Mouse (Mus musculus): Measurements from ENCODE around the gene Thbs4.
"Not testable (repeated sequence)": the region's sequence is repeated elsewhere in the genome, so short reads cannot be mapped to it uniquely, and the experiment has no call there.

Gene Thbs4

GRCm38 (mm10) chr13:92794462-92795214 lies at the start of gene Thbs4:
Gene Thbs4, minus strand, starts transcription at chr13:92794818.
- no peak for DNase-seq

- no peak for DNase-seq
These were observed 38.5 kb upstream of the Thbs4 start for GRCm38 (mm10) chr13:92833162-92833561.

- DNase-seq, result no peak
These were observed 34.2 kb upstream of the Thbs4 start for GRCm38 (mm10) chr13:92828820-92829219.

GRCm38 (mm10) chr13:92817357-92817756 lies 22.7 kb upstream of the Thbs4 start:
- no peak for DNase-seq

- DNase-seq, result no peak
These were observed 21.7 kb upstream of the Thbs4 start for GRCm38 (mm10) chr13:92816329-92816728.

- DNase-seq, result not testable (repeated sequence)
These were observed 16.0 kb upstream of the Thbs4 start for GRCm38 (mm10) chr13:92810592-92810991.

GRCm38 (mm10) chr13:92807849-92808248 lies 13.2 kb upstream of the Thbs4 start:
- DNase-seq, result no peak

GRCm38 (mm10) chr13:92806785-92807184 lies 12.2 kb upstream of the Thbs4 start:
- DNase-seq, result no peak

GRCm38 (mm10) chr13:92799306-92799925 lies 4.8 kb upstream of the Thbs4 start:
- DNase-seq, result no peak

- no peak for DNase-seq
These were observed 4.2 kb upstream of the Thbs4 start for GRCm38 (mm10) chr13:92798830-92799229.

GRCm38 (mm10) chr13:92793636-92794035 lies 982 bp downstream of the Thbs4 start:
- DNase-seq, result peak; percentile 28 to 61

GRCm38 (mm10) chr13:92791474-92791873 lies 3.1 kb downstream of the Thbs4 start:
- no peak for DNase-seq

- no peak for DNase-seq
These were observed 10.3 kb downstream of the Thbs4 start for GRCm38 (mm10) chr13:92784311-92784710.

GRCm38 (mm10) chr13:92783551-92783950 lies 11.1 kb downstream of the Thbs4 start:
- no peak for DNase-seq

GRCm38 (mm10) chr13:92780927-92781326 lies 13.7 kb downstream of the Thbs4 start:
- no peak for DNase-seq

GRCm38 (mm10) chr13:92780076-92780475 lies 14.5 kb downstream of the Thbs4 start:
- no peak for DNase-seq

- DNase-seq, result no peak
These were observed 16.0 kb downstream of the Thbs4 start for GRCm38 (mm10) chr13:92778642-92779041.

GRCm38 (mm10) chr13:92775916-92776315 lies 18.7 kb downstream of the Thbs4 start:
- DNase-seq, result no peak

GRCm38 (mm10) chr13:92774887-92775286 lies 19.7 kb downstream of the Thbs4 start:
- no peak for DNase-seq

- DNase-seq, result no peak
These were observed 22.1 kb downstream of the Thbs4 start for GRCm38 (mm10) chr13:92772500-92772899.

- DNase-seq, result no peak
These were observed 23.1 kb downstream of the Thbs4 start for GRCm38 (mm10) chr13:92771566-92771965.

GRCm38 (mm10) chr13:92765454-92766242 lies 29.0 kb downstream of the Thbs4 start:
- DNase-seq, result no peak

- DNase-seq, result no peak
These were observed 32.3 kb downstream of the Thbs4 start for GRCm38 (mm10) chr13:92762322-92762721.

- DNase-seq, result no peak
These were observed 34.1 kb downstream of the Thbs4 start for GRCm38 (mm10) chr13:92760519-92760918.
